Mouse (Mus musculus): ENCODE data around the gene Mgme1. TPM values are rescaled to one million over a fixed set of nuclear protein-coding genes. Genes with fewer than 3 reads are reported as not detected.

Mgme1 gene
- total and polyA plus RNA-seq, 3 experiments: 16.8 to 20.3 TPM; not detected in 1

DNA sequence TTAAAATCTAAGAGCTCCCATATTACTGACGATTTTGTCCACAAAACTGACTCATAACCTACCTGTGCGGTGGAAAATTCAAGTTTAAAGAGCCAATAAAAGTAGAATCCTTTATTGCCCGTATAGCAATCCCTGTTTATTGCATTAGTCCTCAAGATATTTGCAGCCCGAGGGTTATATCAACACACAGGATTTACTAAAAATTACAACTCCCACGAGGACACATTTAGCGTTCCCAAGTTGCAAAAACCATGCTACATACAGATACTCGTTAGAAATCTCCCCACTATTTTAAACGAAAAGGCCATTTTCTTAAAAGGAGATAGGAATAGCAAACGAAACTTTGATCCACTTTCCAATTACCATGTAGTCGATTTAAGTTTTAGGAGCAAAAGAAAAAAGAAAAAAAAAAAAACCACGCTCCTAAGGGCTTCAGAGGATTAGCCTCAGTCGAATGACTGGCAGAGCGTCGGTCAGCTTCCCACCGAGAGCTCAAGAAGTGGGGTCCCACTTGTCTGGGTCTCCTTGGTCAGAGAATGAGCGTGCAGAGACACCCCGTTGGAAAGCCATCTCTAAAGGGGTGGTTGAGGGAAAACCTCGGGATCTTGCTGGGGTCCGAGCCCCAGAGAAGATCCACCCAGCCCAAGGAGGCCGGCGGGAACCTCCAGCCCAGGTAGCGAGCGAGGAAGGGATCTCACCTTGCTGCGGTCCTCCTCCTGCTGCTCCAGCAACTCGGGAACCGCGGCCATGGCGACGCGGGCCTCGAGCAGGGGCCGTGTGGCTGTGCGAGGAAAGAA lies 586 bp upstream of the Mgme1 start:
- Histone ChIP-seq H3K36me3 (ENCODE audit: control insufficient read depth in 1 of 2, insufficient read depth in 2 of 2, low read length in 2 of 2) (peaks cover 7 to 50% of the 10 kb centered on the region in 2 experiments), H3K4me1 (ENCODE audit: control insufficient read depth in 1 of 2, insufficient read depth in 2 of 2, low read length in 2 of 2) (peaks cover 4 to 17% of the 10 kb centered on the region in 2 experiments), H3K4me3 (ENCODE audit: control insufficient read depth in 1 of 2, insufficient read depth in 1 of 2, low read depth in 2 of 2, low read length in 2 of 2) (peak overlapping the region; percentile 85 to 98), H3K79me2 (ENCODE audit: control insufficient read depth, insufficient read depth, low read length, poor library complexity) (peaks cover 87% of the 10 kb centered on the region), H3K27me3 (ENCODE audit: control insufficient read depth in 1 of 2, insufficient read depth in 2 of 2, low read length in 2 of 2) (no peaks in the 10 kb centered on the region), H3K9me3 (replicated peaks; ENCODE audit: insufficient read depth, low read length) (no peaks in the 10 kb centered on the region), H3K27ac (ENCODE audit: control insufficient read depth, low read depth, low read length) (peak overlapping the region; percentile 78), H3K9ac (ENCODE audit: control insufficient read depth, low read depth, low read length, poor library complexity, severe bottlenecking) (peak overlapping the region; percentile 99)
- peak; percentile 63 for DNase-seq (ENCODE audit: low read depth, low spot score)
- peak; percentile 2; the same call in 1 of the 2 replicates for TF ChIP-seq MXI1 (IDR thresholded peaks at IDR 0.05; ENCODE audit: low read depth, low read length)
- 0 out of 2 replicates have a peak, but pooled peaks have one; percentile 85 for TF ChIP-seq UBTF (IDR thresholded peaks at IDR 0.05; ENCODE audit: borderline replicate concordance, insufficient read depth, low read depth, low read length)
- TF ChIP-seq CHD2 (IDR thresholded peaks at IDR 0.05; ENCODE audit: low read length): no peak
- no peak for TF ChIP-seq TBP (IDR thresholded peaks at IDR 0.05; ENCODE audit: low read depth, low read length)
- TF ChIP-seq KAT2A (conservative IDR thresholded peaks at IDR 0.05; ENCODE audit: low read depth, low read length): no peak
- no peak for TF ChIP-seq TCF12 (IDR thresholded peaks at IDR 0.05; ENCODE audit: low read depth, low read length)
- TF ChIP-seq E2F4 (IDR thresholded peaks at IDR 0.05; ENCODE audit: borderline replicate concordance, low read depth, low read length): no peak
- TF ChIP-seq USF1 (IDR thresholded peaks at IDR 0.05; ENCODE audit: low read depth, low read length): no peak
- TF ChIP-seq JUND (IDR thresholded peaks at IDR 0.05; ENCODE audit: low read depth, low read length): no peak
- TF ChIP-seq NELFE (IDR thresholded peaks at IDR 0.05; ENCODE audit: low read depth, low read length): no peak
- TF ChIP-seq RCOR1 (IDR thresholded peaks at IDR 0.05; ENCODE audit: low read depth, low read length): no peak

DNA sequence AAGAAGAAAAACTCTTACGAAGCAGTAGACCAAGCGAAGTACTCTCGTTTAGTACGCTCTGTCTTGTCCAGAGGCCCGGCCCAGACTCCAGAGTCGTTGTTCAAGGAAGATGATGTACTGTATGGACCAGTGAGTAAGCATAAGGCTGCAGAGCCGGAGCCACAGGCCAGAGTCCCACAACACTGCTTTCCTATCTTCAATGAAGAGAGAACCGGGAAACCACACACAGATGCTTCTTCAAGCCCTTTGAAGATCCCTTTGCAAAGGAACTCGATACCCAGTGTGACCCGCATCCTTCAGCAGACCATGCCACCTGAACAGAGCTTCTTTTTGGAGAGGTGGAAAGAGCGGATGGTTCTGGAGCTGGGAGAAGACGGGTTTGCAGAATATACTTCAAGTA lies 1.6 kb downstream of the Mgme1 start:
- peaks cover 3 to 11% of the 10 kb centered on the region in 2 experiments; a peak in 3 of 4 replicates for H3K4me1 ChIP-seq (ENCODE audit: control insufficient read depth in 1 of 2, insufficient read depth in 2 of 2, low read length in 2 of 2)
- H3K4me3 ChIP-seq (ENCODE audit: control insufficient read depth in 1 of 2, insufficient read depth in 1 of 2, low read depth in 2 of 2, low read length in 2 of 2): peak overlapping the region; percentile 0 to 98

DNA sequence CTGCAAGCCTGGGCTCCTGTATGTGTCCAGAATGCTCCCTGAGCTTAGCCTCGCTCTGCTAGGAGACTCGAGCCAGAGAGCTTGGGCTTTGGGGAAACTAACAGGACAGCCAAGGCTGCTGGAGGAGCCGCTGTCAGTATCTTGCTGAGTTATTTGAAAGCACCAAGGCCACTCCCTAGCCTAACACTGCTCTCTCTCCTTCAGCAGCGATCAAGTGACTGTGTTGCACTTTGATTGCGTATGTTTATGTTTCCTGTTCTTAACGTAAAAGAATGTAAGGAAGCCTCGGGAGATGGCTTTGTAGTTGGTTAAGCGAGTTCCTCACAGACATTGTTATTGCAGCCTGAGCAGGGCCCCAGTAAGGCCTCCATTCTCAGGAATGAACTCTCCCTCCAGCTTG lies 4.3 kb downstream of the Mgme1 start:
- Histone ChIP-seq H3K36me3 (ENCODE audit: control insufficient read depth in 1 of 2, insufficient read depth in 2 of 2, low read length in 2 of 2) (peaks cover 2 to 24% of the 10 kb centered on the region in 2 experiments), H3K79me2 (ENCODE audit: control insufficient read depth, insufficient read depth, low read length, poor library complexity) (peaks cover 43% of the 10 kb centered on the region), H3K9ac (ENCODE audit: control insufficient read depth, low read depth, low read length, poor library complexity, severe bottlenecking) (no peak overlapping the region), H3K4me3 (ENCODE audit: control insufficient read depth in 1 of 2, insufficient read depth in 1 of 2, low read depth in 2 of 2, low read length in 2 of 2) (no peak overlapping the region), H3K4me1 (ENCODE audit: control insufficient read depth in 1 of 2, insufficient read depth in 2 of 2, low read length in 2 of 2) (peaks cover 3 to 11% of the 10 kb centered on the region in 2 experiments; a peak in 3 of 4 replicates), H3K27me3 (ENCODE audit: control insufficient read depth in 1 of 2, insufficient read depth in 2 of 2, low read length in 2 of 2) (no peaks in the 10 kb centered on the region), H3K9me3 (replicated peaks; ENCODE audit: insufficient read depth, low read length) (no peaks in the 10 kb centered on the region), H3K27ac (ENCODE audit: control insufficient read depth, low read depth, low read length) (no peak overlapping the region)
- DNase-seq (ENCODE audit: low read depth, low spot score): no peak
- TF ChIP-seq ZMIZ1 (IDR thresholded peaks at IDR 0.05; ENCODE audit: low read depth, low read length) (no peak), POLR2AphosphoS5 (IDR thresholded peaks at IDR 0.05; ENCODE audit: borderline replicate concordance, low read depth, low read length) (no peak), ETS1 (IDR thresholded peaks at IDR 0.05; ENCODE audit: low read depth, low read length) (no peak)

More for the DNA sequence above, 1.6 kb downstream of the Mgme1 start:
- H3K9ac ChIP-seq (ENCODE audit: control insufficient read depth, low read depth, low read length, poor library complexity, severe bottlenecking): peak overlapping the region; percentile 68
- H3K79me2 ChIP-seq (ENCODE audit: control insufficient read depth, insufficient read depth, low read length, poor library complexity): peaks cover 68% of the 10 kb centered on the region
- TF ChIP-seq NELFE (IDR thresholded peaks at IDR 0.05; ENCODE audit: low read depth, low read length) (no peak), TAL1 (IDR thresholded peaks at IDR 0.05; ENCODE audit: low read length) (no peak), TBP (IDR thresholded peaks at IDR 0.05; ENCODE audit: low read depth, low read length) (peak; percentile 1; the same call in 1 of the 2 replicates), ETS1 (IDR thresholded peaks at IDR 0.05; ENCODE audit: low read depth, low read length) (no peak)
- H3K36me3 ChIP-seq (ENCODE audit: control insufficient read depth in 1 of 2, insufficient read depth in 2 of 2, low read length in 2 of 2): peaks cover 2 to 30% of the 10 kb centered on the region in 2 experiments
- H3K27ac ChIP-seq (ENCODE audit: control insufficient read depth, low read depth, low read length): peak overlapping the region; percentile 75
- DNase-seq (ENCODE audit: low read depth, low spot score): peak; percentile 74
- H3K9me3 ChIP-seq (replicated peaks; ENCODE audit: insufficient read depth, low read length): no peaks in the 10 kb centered on the region
- H3K27me3 ChIP-seq (ENCODE audit: control insufficient read depth in 1 of 2, insufficient read depth in 2 of 2, low read length in 2 of 2): no peaks in the 10 kb centered on the region

Data from MEL (cell line).